Mouse (Mus musculus): Measurements from ENCODE around the gene Lpo. TPM values are rescaled to one million over a fixed set of nuclear protein-coding genes. Genes with fewer than 3 reads are reported as not detected.
"Not testable (repeated sequence)": the region's sequence is repeated elsewhere in the genome, so short reads cannot be mapped to it uniquely, and the experiment has no call there.

Lpo gene
- polyA plus RNA-seq (2015; fragmentation: Nextera tagmentation; extraction: Ambion mirVana): not detected in 2 replicates

DNA sequence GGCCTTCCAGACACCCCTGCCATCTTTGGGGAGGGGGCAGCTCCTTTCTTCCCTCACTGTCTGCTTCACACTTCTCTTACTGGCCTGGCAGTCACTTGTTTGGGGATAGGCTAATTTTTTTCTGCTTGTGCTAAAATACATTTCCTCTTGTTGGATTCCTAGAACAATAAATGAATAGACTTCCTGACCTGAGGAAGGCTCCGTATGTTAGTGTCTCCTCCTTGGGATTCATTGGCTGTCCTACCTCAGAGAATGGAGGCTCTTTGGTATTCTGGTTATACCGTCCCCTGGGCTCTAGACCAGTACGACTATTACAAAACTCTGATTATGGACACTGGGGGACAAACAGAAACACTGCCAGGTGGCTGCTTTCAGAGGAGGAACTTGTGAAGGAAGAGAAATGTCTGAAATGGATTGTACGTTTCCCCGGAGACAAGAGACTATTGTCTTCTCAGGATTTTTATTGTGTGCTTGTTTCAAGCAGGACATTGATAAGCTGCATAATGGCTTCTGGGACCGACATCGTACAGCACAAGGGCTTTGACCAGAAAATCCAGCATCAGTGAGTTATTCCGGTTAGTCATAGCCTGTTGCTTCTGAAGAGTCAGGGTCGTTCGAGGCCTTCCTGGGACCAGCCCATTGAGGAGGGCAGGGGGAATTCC lies at the start of gene Lpo:
Lpo (minus strand) TSS at position 51 of the 662 bp plus-strand sequence.
- H3K4me2 ChIP-seq (ENCODE audit: low read depth, low read length): no peak within 1 kb of the TSS
- no peak for ATAC-seq (ENCODE audit: low read depth)
- H3K4me3 ChIP-seq (ENCODE audit: low read depth, low read length): no peak within 1 kb of the TSS
- H3K27me3 ChIP-seq (ENCODE audit: control insufficient read depth, insufficient read depth, low read depth, low read length): no peaks in the 10 kb centered on the region; the same call in 1 of the 2 replicates
- H3K4me1 ChIP-seq (ENCODE audit: control insufficient read depth, low read depth, low read length): no peaks in the 10 kb centered on the region
- H3K27ac ChIP-seq (ENCODE audit: low read length): no peak within 1 kb of the TSS
- no peaks in the 10 kb centered on the region for H3K9me3 ChIP-seq (replicated peaks; ENCODE audit: control insufficient read depth, low read length)
- H3K9ac ChIP-seq (ENCODE audit: low read depth, low read length): no peak within 1 kb of the TSS
- WGBS (ENCODE audit: insufficient replicate concordance): 52% methylated on average over 10 of the region's 10 CpGs
- no peaks in the 10 kb centered on the region for H3K36me3 ChIP-seq (ENCODE audit: control insufficient read depth, insufficient read depth)

DNA sequence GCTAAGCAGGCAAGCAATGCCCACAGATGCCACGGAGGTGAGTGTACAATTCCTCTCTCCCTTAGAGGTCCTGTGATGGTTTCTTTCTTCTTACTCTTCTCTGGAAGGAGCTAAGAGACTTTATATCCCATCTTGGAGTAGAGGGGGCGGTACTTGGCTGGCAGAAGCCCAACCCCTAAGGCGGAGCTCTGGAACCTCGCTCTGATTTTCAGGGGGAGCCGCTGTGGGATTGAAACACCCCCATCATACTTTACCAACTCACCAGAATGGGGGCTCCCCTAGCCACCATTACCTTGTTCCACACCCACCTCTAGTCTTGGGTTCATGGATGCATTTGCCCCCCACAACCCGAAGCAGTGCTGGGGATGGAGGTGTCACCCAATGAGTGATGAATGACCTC lies 47.3 kb upstream of the Lpo start, which contains the start of gene Epx:
Epx (minus strand) TSS at position 101 of the 400 bp plus-strand sequence.
- no peaks in the 10 kb centered on the region for H3K9me3 ChIP-seq (replicated peaks; ENCODE audit: control insufficient read depth, low read length)
- H3K36me3 ChIP-seq (ENCODE audit: control insufficient read depth, insufficient read depth): no peaks in the 10 kb centered on the region
- H3K4me3 ChIP-seq (ENCODE audit: low read depth, low read length): no peak within 1 kb of the TSS
- H3K9ac ChIP-seq (ENCODE audit: low read depth, low read length): no peak within 1 kb of the TSS
- no peak within 1 kb of the TSS for H3K27ac ChIP-seq (ENCODE audit: low read length)
- no peak for ATAC-seq (ENCODE audit: low read depth)
- no peaks in the 10 kb centered on the region for H3K4me1 ChIP-seq (ENCODE audit: control insufficient read depth, low read depth, low read length)
- no peak within 1 kb of the TSS for H3K4me2 ChIP-seq (ENCODE audit: low read depth, low read length)
- H3K27me3 ChIP-seq (ENCODE audit: control insufficient read depth, insufficient read depth, low read depth, low read length): no peaks in the 10 kb centered on the region; the same call in 1 of the 2 replicates
- 67% methylated on average over 6 of the region's 6 CpGs for WGBS (ENCODE audit: insufficient replicate concordance)

GRCm38 (mm10) chr11:87871766-87872165 lies 43.7 kb upstream of the Lpo start:
- Histone ChIP-seq H3K36me3 (ENCODE audit: control insufficient read depth, insufficient read depth) (no peaks in the 10 kb centered on the region), H3K4me2 (ENCODE audit: low read depth, low read length) (no peak overlapping the region), H3K4me3 (ENCODE audit: low read depth, low read length) (no peak overlapping the region), H3K27me3 (ENCODE audit: control insufficient read depth, insufficient read depth, low read depth, low read length) (no peaks in the 10 kb centered on the region; the same call in 1 of the 2 replicates), H3K27ac (ENCODE audit: low read length) (no peak overlapping the region), H3K9me3 (replicated peaks; ENCODE audit: control insufficient read depth, low read length) (no peaks in the 10 kb centered on the region), H3K9ac (ENCODE audit: low read depth, low read length) (no peak overlapping the region), H3K4me1 (ENCODE audit: control insufficient read depth, low read depth, low read length) (no peaks in the 10 kb centered on the region)
- no peak for ATAC-seq (ENCODE audit: low read depth)
- WGBS (ENCODE audit: insufficient replicate concordance): 42% methylated on average over 8 of the region's 8 CpGs

GRCm38 (mm10) chr11:87870096-87870495 lies 42.0 kb upstream of the Lpo start:
- H3K4me1 ChIP-seq (ENCODE audit: control insufficient read depth, low read depth, low read length): no peaks in the 10 kb centered on the region
- WGBS (ENCODE audit: insufficient replicate concordance): 68% methylated on average over 2 of the region's 2 CpGs
- no peak overlapping the region for H3K27ac ChIP-seq (ENCODE audit: low read length)
- no peaks in the 10 kb centered on the region for H3K36me3 ChIP-seq (ENCODE audit: control insufficient read depth, insufficient read depth)
- H3K4me3 ChIP-seq (ENCODE audit: low read depth, low read length): no peak overlapping the region
- no peak for ATAC-seq (ENCODE audit: low read depth)
- H3K9ac ChIP-seq (ENCODE audit: low read depth, low read length): no peak overlapping the region
- H3K27me3 ChIP-seq (ENCODE audit: control insufficient read depth, insufficient read depth, low read depth, low read length): no peaks in the 10 kb centered on the region
- H3K4me2 ChIP-seq (ENCODE audit: low read depth, low read length): no peak overlapping the region
- no peaks in the 10 kb centered on the region for H3K9me3 ChIP-seq (replicated peaks; ENCODE audit: control insufficient read depth, low read length)

DNA sequence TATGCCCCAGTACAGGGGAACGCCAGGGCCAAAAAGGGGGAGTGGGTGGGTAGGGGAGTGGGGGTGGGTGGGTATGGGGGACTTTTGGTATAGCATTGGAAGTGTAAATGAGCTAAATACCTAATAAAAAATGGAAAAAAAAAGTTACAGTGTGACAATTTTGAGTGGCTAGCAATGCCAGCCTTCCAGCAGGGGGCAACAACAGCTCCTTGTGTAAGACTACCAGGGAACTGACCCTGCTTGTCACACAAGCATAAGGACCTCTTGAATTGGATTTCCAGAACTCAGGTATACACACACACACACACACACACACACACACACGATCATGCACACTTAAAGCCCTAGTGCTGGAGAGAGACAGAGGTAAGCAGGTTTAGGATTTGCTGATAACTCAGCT lies 38.8 kb upstream of the Lpo start:
- not testable (repeated sequence) for H3K9ac ChIP-seq (ENCODE audit: low read depth, low read length); H3K4me2 ChIP-seq (ENCODE audit: low read depth, low read length); H3K36me3 ChIP-seq (ENCODE audit: control insufficient read depth, insufficient read depth); H3K9me3 ChIP-seq (replicated peaks; ENCODE audit: control insufficient read depth, low read length); H3K4me3 ChIP-seq (ENCODE audit: low read depth, low read length); H3K4me1 ChIP-seq (ENCODE audit: control insufficient read depth, low read depth, low read length); H3K27me3 ChIP-seq (ENCODE audit: control insufficient read depth, insufficient read depth, low read depth, low read length); ATAC-seq (ENCODE audit: low read depth); H3K27ac ChIP-seq (ENCODE audit: low read length)
- WGBS (ENCODE audit: insufficient replicate concordance): 27% methylated on average over 1 of the region's 2 CpGs

GRCm38 (mm10) chr11:87862805-87863204 lies 34.7 kb upstream of the Lpo start:
- Histone ChIP-seq H3K27me3 (ENCODE audit: control insufficient read depth, insufficient read depth, low read depth, low read length) (no peaks in the 10 kb centered on the region), H3K9ac (ENCODE audit: low read depth, low read length) (no peak overlapping the region), H3K27ac (ENCODE audit: low read length) (no peak overlapping the region), H3K9me3 (replicated peaks; ENCODE audit: control insufficient read depth, low read length) (no peaks in the 10 kb centered on the region), H3K4me3 (ENCODE audit: low read depth, low read length) (no peak overlapping the region), H3K4me1 (ENCODE audit: control insufficient read depth, low read depth, low read length) (no peaks in the 10 kb centered on the region), H3K4me2 (ENCODE audit: low read depth, low read length) (no peak overlapping the region), H3K36me3 (ENCODE audit: control insufficient read depth, insufficient read depth) (no peaks in the 10 kb centered on the region)
- WGBS (ENCODE audit: insufficient replicate concordance): 75% methylated on average over 13 of the region's 13 CpGs
- no peak for ATAC-seq (ENCODE audit: low read depth)

DNA sequence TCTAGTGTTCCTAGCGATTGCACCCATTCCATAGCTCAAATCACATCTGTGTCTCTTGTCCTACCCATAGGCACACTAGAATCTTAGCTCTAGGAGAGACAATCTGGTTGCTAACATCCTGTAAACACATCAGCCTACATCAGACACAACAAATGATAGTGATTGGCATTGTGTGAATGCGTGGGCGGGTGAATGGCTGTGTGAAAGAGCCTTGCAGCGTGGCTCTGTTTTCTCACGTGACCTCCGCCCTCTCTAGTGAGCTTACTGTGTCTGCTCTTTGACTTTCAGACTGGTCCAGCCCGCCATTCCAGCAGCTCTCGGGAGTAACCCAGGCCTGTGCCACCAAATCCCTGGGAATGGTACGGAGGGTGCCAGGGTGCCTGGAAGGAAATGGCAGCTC lies 32.3 kb upstream of the Lpo start:
- Histone ChIP-seq H3K4me2 (ENCODE audit: low read depth, low read length) (no peak overlapping the region), H3K27ac (ENCODE audit: low read length) (no peak overlapping the region), H3K4me3 (ENCODE audit: low read depth, low read length) (no peak overlapping the region), H3K4me1 (ENCODE audit: control insufficient read depth, low read depth, low read length) (no peaks in the 10 kb centered on the region), H3K9me3 (replicated peaks; ENCODE audit: control insufficient read depth, low read length) (no peaks in the 10 kb centered on the region), H3K36me3 (ENCODE audit: control insufficient read depth, insufficient read depth) (no peaks in the 10 kb centered on the region; the same call in 1 of the 2 replicates), H3K27me3 (ENCODE audit: control insufficient read depth, insufficient read depth, low read depth, low read length) (no peaks in the 10 kb centered on the region), H3K9ac (ENCODE audit: low read depth, low read length) (no peak overlapping the region)
- 61% methylated on average over 9 of the region's 9 CpGs for WGBS (ENCODE audit: insufficient replicate concordance)
- ATAC-seq (ENCODE audit: low read depth): no peak

- Histone ChIP-seq H3K4me2 (ENCODE audit: low read depth, low read length) (no peak overlapping the region), H3K4me3 (ENCODE audit: low read depth, low read length) (no peak overlapping the region), H3K36me3 (ENCODE audit: control insufficient read depth, insufficient read depth) (no peaks in the 10 kb centered on the region; the same call in 1 of the 2 replicates), H3K27ac (ENCODE audit: low read length) (no peak overlapping the region), H3K27me3 (ENCODE audit: control insufficient read depth, insufficient read depth, low read depth, low read length) (no peaks in the 10 kb centered on the region), H3K4me1 (ENCODE audit: control insufficient read depth, low read depth, low read length) (no peaks in the 10 kb centered on the region), H3K9me3 (replicated peaks; ENCODE audit: control insufficient read depth, low read length) (no peaks in the 10 kb centered on the region), H3K9ac (ENCODE audit: low read depth, low read length) (no peak overlapping the region)
- ATAC-seq (ENCODE audit: low read depth): no peak
- 71% methylated on average over 11 of the region's 11 CpGs for WGBS (ENCODE audit: insufficient replicate concordance)
Observed at GRCm38 (mm10) chr11:87859273-87859672, 31.2 kb upstream of the Lpo start.

DNA sequence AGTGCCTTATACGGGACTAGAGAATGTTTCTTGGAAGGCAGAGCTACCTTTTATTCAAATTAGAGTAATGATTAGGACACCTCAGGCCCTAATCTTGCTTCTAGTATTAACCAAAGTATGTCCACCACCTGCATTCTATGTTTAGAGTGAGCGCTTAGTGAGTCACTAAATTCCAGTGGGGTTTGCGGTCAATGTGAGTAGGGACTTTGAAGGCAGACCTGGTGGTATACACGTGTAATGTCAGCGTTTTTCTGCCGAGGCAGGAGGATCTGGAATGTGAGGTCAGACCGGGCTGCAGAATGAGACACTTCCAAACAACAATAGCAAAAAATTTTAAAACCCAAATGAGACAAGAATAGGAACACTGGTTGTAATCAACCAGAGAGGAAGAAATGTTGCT lies 26.5 kb upstream of the Lpo start:
- Histone ChIP-seq H3K9me3 (replicated peaks; ENCODE audit: control insufficient read depth, low read length) (no peaks in the 10 kb centered on the region), H3K4me1 (ENCODE audit: control insufficient read depth, low read depth, low read length) (peaks cover 4% of the 10 kb centered on the region), H3K36me3 (ENCODE audit: control insufficient read depth, insufficient read depth) (no peaks in the 10 kb centered on the region; the same call in 1 of the 2 replicates), H3K27ac (ENCODE audit: low read length) (no peak overlapping the region), H3K9ac (ENCODE audit: low read depth, low read length) (no peak overlapping the region), H3K4me3 (ENCODE audit: low read depth, low read length) (no peak overlapping the region), H3K27me3 (ENCODE audit: control insufficient read depth, insufficient read depth, low read depth, low read length) (no peaks in the 10 kb centered on the region), H3K4me2 (ENCODE audit: low read depth, low read length) (no peak overlapping the region)
- WGBS (ENCODE audit: insufficient replicate concordance): 64% methylated on average over 7 of the region's 7 CpGs
- no peak for ATAC-seq (ENCODE audit: low read depth)

Data from liver, embryonic 16.5 days (tissue).